21 mouse cellular contexts compared by ENCODE assay signal in genomic region chr7:126345969-126346368, GRCm38 (mm10).
"Had no signal": no experiment of that assay in that cellular context is flagged by ENCODE, and none has a peak within 500 bp of the region (broad histone marks: within the 10 kb centered on the region; RNA-seq: fewer than 3 reads in every experiment).

No protein-coding gene starts in this region.

- DNase-seq: liver, postnatal 0 days; lung, adult 2 months; lung, postnatal 14 days; retina, postnatal 1 day; right cerebral cortex, adult 18-20 months; right cerebral cortex, postnatal 25 days; right cerebral cortex, postnatal 4 days; spleen, adult 18-20 months; thymus, adult 18-20 months; thymus, postnatal 14 days; thymus, postnatal 36 days had no signal

- H3K4me1 ChIP-seq: lung, embryonic 15.5 days; midbrain, embryonic 13.5 days; midbrain, embryonic 15.5 days; neural tube, embryonic 13.5 days; neural tube, embryonic 15.5 days had no signal

- H3K9me3 ChIP-seq: lung, embryonic 15.5 days; megakaryocyte, embryonic 14.5 days; midbrain, embryonic 13.5 days; midbrain, embryonic 15.5 days; neural tube, embryonic 13.5 days; neural tube, embryonic 15.5 days had no signal

- H3K4me3 ChIP-seq: lung, embryonic 15.5 days; megakaryocyte, embryonic 14.5 days; midbrain, embryonic 13.5 days; midbrain, embryonic 15.5 days; myocyte; neural tube, embryonic 13.5 days; neural tube, embryonic 15.5 days had no signal

- H3K9ac ChIP-seq: liver, postnatal 0 days; lung, embryonic 15.5 days; midbrain, embryonic 13.5 days; midbrain, embryonic 15.5 days; neural tube, embryonic 13.5 days; neural tube, embryonic 15.5 days had no signal

- H3K4me2 ChIP-seq: lung, embryonic 15.5 days; midbrain, embryonic 11.5 days; midbrain, embryonic 13.5 days; midbrain, embryonic 15.5 days; neural tube, embryonic 13.5 days; neural tube, embryonic 15.5 days had no signal

- ATAC-seq: lung, postnatal 0 days; midbrain, embryonic 13.5 days; midbrain, embryonic 15.5 days had no signal

- H3K27me3 ChIP-seq: lung, embryonic 15.5 days; megakaryocyte, embryonic 14.5 days; midbrain, embryonic 13.5 days; midbrain, embryonic 15.5 days; neural tube, embryonic 13.5 days; neural tube, embryonic 15.5 days had no signal

- H3K36me3 ChIP-seq: lung, embryonic 15.5 days; midbrain, embryonic 13.5 days; midbrain, embryonic 15.5 days; neural tube, embryonic 13.5 days; neural tube, embryonic 15.5 days had no signal

- H3K27ac ChIP-seq: lung, embryonic 15.5 days; macrophage; midbrain, embryonic 13.5 days; midbrain, embryonic 15.5 days; neural tube, embryonic 13.5 days; neural tube, embryonic 15.5 days had no signal
